Mouse (Mus musculus): ENCODE measurements around the gene Dlg2. TPM values are rescaled to one million over a fixed set of nuclear protein-coding genes. Genes with fewer than 3 reads are reported as not detected.

The Dlg2 gene
- polyA plus RNA-seq, 1 experiment from 2014 or later, result 6.9 TPM

- Histone ChIP-seq H3K27ac (no peak overlapping the region), H3K9me3 (replicated peaks) (no peaks in the 10 kb centered on the region), H3K4me3 (no peak overlapping the region), H3K4me2 (replicated peaks) (no peak overlapping the region), H3K4me1 (no peaks in the 10 kb centered on the region), H3K9ac (no peak overlapping the region), H3K27me3 (no peaks in the 10 kb centered on the region), H3K36me3 (no peaks in the 10 kb centered on the region)
- no peak for ATAC-seq (ENCODE audit: low FRiP score)
- 83% methylated on average over 2 of the region's 2 CpGs for WGBS
These were observed 77.9 kb downstream of the Dlg2 start for GRCm38 (mm10) chr7:90554421-90554820.

GRCm38 (mm10) chr7:90569130-90569529 lies 92.7 kb downstream of the Dlg2 start:
- Histone ChIP-seq H3K9ac (no peak overlapping the region), H3K27ac (no peak overlapping the region), H3K4me3 (no peak overlapping the region), H3K27me3 (no peaks in the 10 kb centered on the region), H3K36me3 (no peaks in the 10 kb centered on the region), H3K4me2 (replicated peaks) (no peak overlapping the region), H3K4me1 (peaks cover 4% of the 10 kb centered on the region; the same call in 1 of the 2 replicates), H3K9me3 (replicated peaks) (no peaks in the 10 kb centered on the region)
- no peak for ATAC-seq (ENCODE audit: low FRiP score)
- 10% methylated on average over 7 of the region's 7 CpGs for WGBS

GRCm38 (mm10) chr7:90587795-90588194 lies 111.3 kb downstream of the Dlg2 start:
- no peak overlapping the region for H3K4me2 ChIP-seq (replicated peaks)
- no peaks in the 10 kb centered on the region for H3K27me3 ChIP-seq
- WGBS, result 72% methylated on average over 2 of the region's 2 CpGs
- H3K9me3 ChIP-seq (replicated peaks), result no peaks in the 10 kb centered on the region
- H3K36me3 ChIP-seq, result no peaks in the 10 kb centered on the region
- H3K9ac ChIP-seq, result no peak overlapping the region
- no peak overlapping the region for H3K27ac ChIP-seq
- no peak for ATAC-seq (ENCODE audit: low FRiP score)
- no peak overlapping the region for H3K4me3 ChIP-seq
- H3K4me1 ChIP-seq, result no peaks in the 10 kb centered on the region

GRCm38 (mm10) chr7:90588318-90588717 lies 111.8 kb downstream of the Dlg2 start:
- H3K36me3 ChIP-seq, result no peaks in the 10 kb centered on the region
- H3K9me3 ChIP-seq (replicated peaks), result no peaks in the 10 kb centered on the region
- no peak for ATAC-seq (ENCODE audit: low FRiP score)
- no peaks in the 10 kb centered on the region for H3K27me3 ChIP-seq
- no peak overlapping the region for H3K9ac ChIP-seq
- no peaks in the 10 kb centered on the region for H3K4me1 ChIP-seq
- 90% methylated on average over 1 of the region's 1 CpGs for WGBS
- no peak overlapping the region for H3K4me2 ChIP-seq (replicated peaks)
- H3K27ac ChIP-seq, result no peak overlapping the region
- no peak overlapping the region for H3K4me3 ChIP-seq

- H3K4me3 ChIP-seq, result no peak overlapping the region
- no peaks in the 10 kb centered on the region for H3K9me3 ChIP-seq (replicated peaks)
- 68% methylated on average over 2 of the region's 2 CpGs for WGBS
- no peaks in the 10 kb centered on the region for H3K4me1 ChIP-seq
- no peak overlapping the region for H3K9ac ChIP-seq
- H3K36me3 ChIP-seq, result no peaks in the 10 kb centered on the region
- H3K27me3 ChIP-seq, result no peaks in the 10 kb centered on the region
- no peak overlapping the region for H3K27ac ChIP-seq
- ATAC-seq (ENCODE audit: low FRiP score), result no peak
- H3K4me2 ChIP-seq (replicated peaks), result no peak overlapping the region
These were observed 133.3 kb downstream of the Dlg2 start for GRCm38 (mm10) chr7:90609764-90610163.

GRCm38 (mm10) chr7:90630546-90630945 lies 154.1 kb downstream of the Dlg2 start:
- Histone ChIP-seq H3K27ac (no peak overlapping the region), H3K4me1 (no peaks in the 10 kb centered on the region), H3K4me3 (no peak overlapping the region), H3K9me3 (replicated peaks) (no peaks in the 10 kb centered on the region), H3K36me3 (no peaks in the 10 kb centered on the region), H3K27me3 (no peaks in the 10 kb centered on the region), H3K4me2 (replicated peaks) (no peak overlapping the region), H3K9ac (no peak overlapping the region)
- ATAC-seq (ENCODE audit: low FRiP score), result no peak
- 87% methylated on average over 3 of the region's 3 CpGs for WGBS

- no peak overlapping the region for H3K4me3 ChIP-seq
- H3K36me3 ChIP-seq, result no peaks in the 10 kb centered on the region
- H3K9ac ChIP-seq, result no peak overlapping the region
- 90% methylated on average over 1 of the region's 1 CpGs for WGBS
- no peak overlapping the region for H3K4me2 ChIP-seq (replicated peaks)
- H3K27ac ChIP-seq, result no peak overlapping the region
- H3K27me3 ChIP-seq, result no peaks in the 10 kb centered on the region
- no peaks in the 10 kb centered on the region for H3K4me1 ChIP-seq
- no peak for ATAC-seq (ENCODE audit: low FRiP score)
- H3K9me3 ChIP-seq (replicated peaks), result no peaks in the 10 kb centered on the region
These were observed 173.0 kb downstream of the Dlg2 start for GRCm38 (mm10) chr7:90649512-90649911.

- WGBS, result 65% methylated on average over 6 of the region's 6 CpGs
- no peaks in the 10 kb centered on the region for H3K27me3 ChIP-seq
- H3K4me2 ChIP-seq (replicated peaks), result no peak overlapping the region
- no peak overlapping the region for H3K9ac ChIP-seq
- no peaks in the 10 kb centered on the region for H3K36me3 ChIP-seq
- no peak overlapping the region for H3K4me3 ChIP-seq
- no peaks in the 10 kb centered on the region for H3K9me3 ChIP-seq (replicated peaks)
- H3K27ac ChIP-seq, result no peak overlapping the region
- ATAC-seq (ENCODE audit: low FRiP score), result no peak
- H3K4me1 ChIP-seq, result no peaks in the 10 kb centered on the region
These were observed 174.7 kb downstream of the Dlg2 start for GRCm38 (mm10) chr7:90651128-90651527.

GRCm38 (mm10) chr7:90651611-90652010 lies 175.1 kb downstream of the Dlg2 start:
- Histone ChIP-seq H3K4me3 (no peak overlapping the region), H3K27me3 (no peaks in the 10 kb centered on the region), H3K4me2 (replicated peaks) (no peak overlapping the region), H3K9me3 (replicated peaks) (no peaks in the 10 kb centered on the region), H3K36me3 (no peaks in the 10 kb centered on the region), H3K27ac (no peak overlapping the region), H3K9ac (no peak overlapping the region), H3K4me1 (no peaks in the 10 kb centered on the region)
- no peak for ATAC-seq (ENCODE audit: low FRiP score)
- WGBS, result 88% methylated on average over 2 of the region's 2 CpGs

GRCm38 (mm10) chr7:90658593-90658992 lies 182.1 kb downstream of the Dlg2 start:
- no peaks in the 10 kb centered on the region for H3K4me1 ChIP-seq
- H3K36me3 ChIP-seq, result no peaks in the 10 kb centered on the region
- no peak overlapping the region for H3K4me2 ChIP-seq (replicated peaks)
- H3K27me3 ChIP-seq, result no peaks in the 10 kb centered on the region
- no peak overlapping the region for H3K9ac ChIP-seq
- 61% methylated on average over 3 of the region's 3 CpGs for WGBS
- H3K27ac ChIP-seq, result no peak overlapping the region
- H3K4me3 ChIP-seq, result no peak overlapping the region
- no peak for ATAC-seq (ENCODE audit: low FRiP score)
- H3K9me3 ChIP-seq (replicated peaks), result no peaks in the 10 kb centered on the region

GRCm38 (mm10) chr7:90694050-90694449 lies 217.6 kb downstream of the Dlg2 start:
- Histone ChIP-seq H3K4me1 (no peaks in the 10 kb centered on the region), H3K4me2 (replicated peaks) (no peak overlapping the region), H3K9me3 (replicated peaks) (no peaks in the 10 kb centered on the region), H3K27me3 (no peaks in the 10 kb centered on the region), H3K36me3 (no peaks in the 10 kb centered on the region), H3K9ac (no peak overlapping the region), H3K4me3 (no peak overlapping the region), H3K27ac (no peak overlapping the region)
- ATAC-seq (ENCODE audit: low FRiP score), result no peak

- WGBS, result 60% methylated on average over 7 of the region's 7 CpGs
- Histone ChIP-seq H3K9me3 (replicated peaks) (no peaks in the 10 kb centered on the region), H3K4me2 (replicated peaks) (no peak overlapping the region), H3K27ac (no peak overlapping the region), H3K9ac (no peak overlapping the region), H3K36me3 (no peaks in the 10 kb centered on the region), H3K4me3 (no peak overlapping the region), H3K27me3 (no peaks in the 10 kb centered on the region), H3K4me1 (no peaks in the 10 kb centered on the region)
- no peak for ATAC-seq (ENCODE audit: low FRiP score)
These were observed 219.9 kb downstream of the Dlg2 start for GRCm38 (mm10) chr7:90696181-90696950.

GRCm38 (mm10) chr7:90703163-90703852 lies 226.8 kb downstream of the Dlg2 start:
- Histone ChIP-seq H3K36me3 (no peaks in the 10 kb centered on the region), H3K27ac (no peak overlapping the region), H3K4me1 (no peaks in the 10 kb centered on the region), H3K9me3 (replicated peaks) (no peaks in the 10 kb centered on the region), H3K27me3 (no peaks in the 10 kb centered on the region), H3K4me2 (replicated peaks) (no peak overlapping the region), H3K9ac (no peak overlapping the region), H3K4me3 (no peak overlapping the region)
- 69% methylated on average over 7 of the region's 7 CpGs for WGBS
- no peak for ATAC-seq (ENCODE audit: low FRiP score)
